15 mouse cellular contexts compared by ENCODE assay signal in the genomic region with DNA sequence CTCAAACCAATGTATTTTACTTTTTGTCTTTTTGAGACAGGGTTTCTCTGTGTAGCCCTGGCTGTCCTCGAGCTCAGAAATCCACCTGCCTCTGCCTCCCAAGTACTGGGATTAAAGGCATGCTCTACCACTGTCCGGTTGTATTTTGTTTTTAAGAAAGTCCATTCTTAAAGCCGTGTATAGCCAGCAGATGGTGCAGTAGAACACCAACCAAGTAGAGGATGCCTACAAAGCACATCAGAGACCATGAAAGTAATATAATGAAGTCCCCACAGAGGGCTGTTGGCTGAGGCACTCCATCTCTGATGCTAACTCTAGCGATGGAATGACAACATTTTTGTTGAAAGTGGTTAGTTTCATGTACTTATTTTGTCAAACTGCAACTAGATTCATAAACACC. TPM values are rescaled to one million over a fixed set of nuclear protein-coding genes. Genes with fewer than 3 reads are reported as not detected.
DNase-seq lines count a peak whose midpoint lies in the region; ATAC-seq and TF ChIP-seq lines count a peak whose summit lies in the region.
"Had no signal": no experiment of that assay in that cellular context is flagged by ENCODE, and none has a peak within 500 bp of the region (broad histone marks: within the 10 kb centered on the region; RNA-seq: fewer than 3 reads in every experiment).

No protein-coding gene starts in this region.

- TF ChIP-seq EP300 in stomach, postnatal 0 days (optimal IDR thresholded peaks at IDR 0.05), result no peak

- no peaks in the 10 kb centered on the region for H3K27me3 ChIP-seq in intestine, postnatal 0 days (replicated peaks; ENCODE audit: control insufficient read depth, insufficient read depth, low read length)
- H3K27me3 ChIP-seq in intestine, embryonic 15.5 days (replicated peaks), result no peaks in the 10 kb centered on the region
- H3K27me3 ChIP-seq in Patski, result no peaks in the 10 kb centered on the region
- H3K27me3 ChIP-seq in stomach, postnatal 0 days (ENCODE audit: control insufficient read depth, insufficient read depth, low read length), result no peaks in the 10 kb centered on the region
- H3K27me3 ChIP-seq: forebrain, embryonic 12.5 days; liver, embryonic 13.5 days had no signal

- CTCF ChIA-PET in Patski (lab: Charles Lee), result interaction anchor here (1.1 kb wide), 1 partner anchor 17 kb away, joined by 3 read pairs; no protein-coding TSS in a partner anchor

- no peak overlapping the region for H3K9ac ChIP-seq in intestine, postnatal 0 days (ENCODE audit: low read depth, low read length)
- H3K9ac ChIP-seq in intestine, embryonic 15.5 days, result no peak overlapping the region
- no peak overlapping the region for H3K9ac ChIP-seq in stomach, postnatal 0 days (ENCODE audit: low read length)
- H3K9ac ChIP-seq: forebrain, embryonic 12.5 days; liver, embryonic 13.5 days had no signal

- in situ Hi-C loops in Patski (cut with MboI; ENCODE audit: low pct_unique_long_range_greater_than_20kb), result no loop called here

- no peak overlapping the region for H3K4me3 ChIP-seq in intestine, postnatal 0 days (ENCODE audit: low read depth, low read length)
- H3K4me3 ChIP-seq in intestine, embryonic 15.5 days (replicated peaks), result no peak overlapping the region
- no peak overlapping the region for H3K4me3 ChIP-seq in stomach, postnatal 0 days (ENCODE audit: low read depth, low read length)
- H3K4me3 ChIP-seq: forebrain, embryonic 12.5 days; liver, embryonic 13.5 days had no signal

- WGBS in intestine, postnatal 0 days, result 81% methylated on average over 4 of the region's 4 CpGs
- WGBS in intestine, embryonic 15.5 days, result 82% methylated on average over 4 of the region's 4 CpGs
- 75% methylated on average over 4 of the region's 4 CpGs for WGBS in stomach, postnatal 0 days

- no peaks in the 10 kb centered on the region for H3K4me1 ChIP-seq in intestine, postnatal 0 days (replicated peaks; ENCODE audit: control insufficient read depth, insufficient read depth, low read length)
- H3K4me1 ChIP-seq in intestine, embryonic 15.5 days (replicated peaks), result no peaks in the 10 kb centered on the region
- H3K4me1 ChIP-seq in stomach, postnatal 0 days (replicated peaks; ENCODE audit: control insufficient read depth, insufficient read depth), result no peaks in the 10 kb centered on the region
- H3K4me1 ChIP-seq: forebrain, embryonic 12.5 days; liver, embryonic 13.5 days had no signal

- peak; percentile 11 for DNase-seq in lung, postnatal 36 days
- no peak for DNase-seq in lung, postnatal 10 days
- no peak for DNase-seq in Patski (ENCODE audit: low read depth, low spot score)
- no peak for DNase-seq in stomach, postnatal 0 days (ENCODE audit: low spot score)
- no peak for DNase-seq in right cerebral cortex, postnatal 36 days (ENCODE audit: low spot score in 2 of 2)
- DNase-seq: adrenal gland, postnatal 25 days; layer of hippocampus, adult 9-11 months; left cerebral cortex, postnatal 4 days; liver, embryonic 13.5 days; right cerebral cortex, postnatal 25 days had no signal

- no peak overlapping the region for H3K4me2 ChIP-seq in intestine, postnatal 0 days (replicated peaks; ENCODE audit: low read depth)
- no peak overlapping the region for H3K4me2 ChIP-seq in intestine, embryonic 15.5 days (replicated peaks)
- no peak overlapping the region for H3K4me2 ChIP-seq in stomach, postnatal 0 days (replicated peaks; ENCODE audit: low read depth)
- H3K4me2 ChIP-seq: forebrain, embryonic 12.5 days; heart, embryonic 11.5 days; liver, embryonic 13.5 days had no signal

- ATAC-seq in intestine, postnatal 0 days, result no peak
- no peak for ATAC-seq in intestine, embryonic 15.5 days
- no peak for ATAC-seq in Patski
- ATAC-seq in stomach, postnatal 0 days (ENCODE audit: low FRiP score, low TSS enrichment), result no peak
- ATAC-seq: intestine, embryonic 16.5 days had no signal

- no peak overlapping the region for H3K27ac ChIP-seq in intestine, postnatal 0 days (ENCODE audit: low read depth, low read length)
- H3K27ac ChIP-seq in intestine, embryonic 15.5 days, result no peak overlapping the region
- no peak overlapping the region for H3K27ac ChIP-seq in stomach, postnatal 0 days (replicated peaks)
- H3K27ac ChIP-seq: forebrain, embryonic 12.5 days; liver, embryonic 13.5 days had no signal

- POLR2A ChIA-PET in Patski (lab: Charles Lee), result no interaction called here

- TF ChIP-seq CTCF in intestine, postnatal 0 days (IDR thresholded peaks at IDR 0.05; ENCODE audit: low read depth), result peak; percentile 55
- peak; percentile 32 for TF ChIP-seq CTCF in Patski (IDR thresholded peaks at IDR 0.05)
- TF ChIP-seq CTCF in stomach, postnatal 0 days (IDR thresholded peaks at IDR 0.05; ENCODE audit: low read depth), result peak; percentile 59

- H3K36me3 ChIP-seq in intestine, postnatal 0 days (ENCODE audit: control insufficient read depth, insufficient read depth), result peaks cover 3% of the 10 kb centered on the region; the same call in 1 of the 2 replicates
- H3K36me3 ChIP-seq in intestine, embryonic 15.5 days, result 0 out of 2 replicates have a peak, but pooled peaks cover 3% of the 10 kb centered on the region
- no peaks in the 10 kb centered on the region; the same call in 1 of the 2 replicates for H3K36me3 ChIP-seq in stomach, postnatal 0 days (ENCODE audit: control insufficient read depth, insufficient read depth, low read length)

- H3K9me3 ChIP-seq in intestine, postnatal 0 days (ENCODE audit: control insufficient read depth), result no peaks in the 10 kb centered on the region
- no peaks in the 10 kb centered on the region for H3K9me3 ChIP-seq in intestine, embryonic 15.5 days
- H3K9me3 ChIP-seq in stomach, postnatal 0 days (ENCODE audit: control insufficient read depth, low read length), result no peaks in the 10 kb centered on the region
- H3K9me3 ChIP-seq: forebrain, embryonic 12.5 days; liver, embryonic 13.5 days had no signal

RNA-seq across cellular contexts. Expression of gene Ccar1, which starts 17.9 kb away (rescaled TPM):
- 45.7 and 46.8 TPM in 2 replicates for polyA plus RNA-seq in intestine, postnatal 0 days (2015; fragmentation: Nextera tagmentation; extraction: Ambion mirVana)
- polyA plus RNA-seq in intestine, embryonic 15.5 days (2015; fragmentation: Nextera tagmentation; extraction: Ambion mirVana), result 109 and 110 TPM in 2 replicates
- 92.3 TPM for polyA plus RNA-seq in Patski (2021)
- 42.0 and 43.0 TPM in 2 replicates for polyA plus RNA-seq in stomach, postnatal 0 days (2015; fragmentation: Nextera tagmentation; extraction: Ambion mirVana)
